ENCODE assay signal across 9 mouse cellular contexts in the genomic region with DNA sequence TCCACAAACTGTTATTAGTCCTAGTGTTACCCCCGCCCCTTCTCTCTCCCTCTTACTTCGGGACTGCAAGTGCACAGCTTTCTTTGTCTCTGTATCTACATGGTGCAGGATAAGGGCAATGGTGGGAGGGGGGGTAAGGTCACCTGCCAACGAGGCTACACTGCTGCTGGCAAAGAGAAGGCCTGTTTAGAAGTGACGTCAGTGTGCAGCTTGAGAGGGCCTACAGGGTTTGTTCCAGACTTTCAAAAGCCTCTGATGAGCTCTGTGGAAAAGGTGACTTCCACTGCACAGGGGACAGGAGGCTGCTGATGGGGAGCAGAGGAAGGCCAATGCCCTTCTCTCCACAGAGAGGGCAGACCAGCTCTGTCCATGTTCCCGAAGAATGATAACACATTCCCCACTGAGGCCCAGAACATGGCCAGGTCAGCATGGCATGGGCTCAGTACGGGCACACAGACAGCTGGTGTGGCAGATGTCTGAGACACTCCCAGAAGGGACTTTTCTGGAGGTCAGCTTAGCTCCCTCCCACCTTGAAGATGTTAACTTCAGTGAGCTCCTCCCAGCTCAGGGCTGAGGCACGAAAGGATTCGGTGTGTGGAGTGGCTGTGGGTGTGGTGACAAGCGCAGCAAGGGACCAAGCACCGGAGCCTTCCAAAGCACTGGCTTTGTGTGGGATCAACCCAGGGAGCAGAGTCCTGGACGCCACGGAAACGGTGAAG. TPM values are rescaled to one million over a fixed set of nuclear protein-coding genes. Genes with fewer than 3 reads are reported as not detected.
A peak's percentile ranks its signal among the peaks of the same experiment; 100 is the strongest.
DNase-seq lines count a peak whose midpoint lies in the region; ATAC-seq and TF ChIP-seq lines count a peak whose summit lies in the region.
"Had no signal": no experiment of that assay in that cellular context is flagged by ENCODE, and none has a peak within 500 bp of the region (broad histone marks: within the 10 kb centered on the region; RNA-seq: fewer than 3 reads in every experiment).

No protein-coding gene starts in this region.

- no peak overlapping the region; the same call in 1 of the 2 replicates for H3K9ac ChIP-seq in forebrain, embryonic 12.5 days
- H3K9ac ChIP-seq in forebrain, embryonic 16.5 days (replicated peaks; ENCODE audit: low read depth, low read length): no peak overlapping the region
- no peak overlapping the region for H3K9ac ChIP-seq in kidney, postnatal 0 days (ENCODE audit: low read depth, low read length)
- no peak overlapping the region for H3K9ac ChIP-seq in liver, embryonic 12.5 days
- H3K9ac ChIP-seq: liver, embryonic 13.5 days had no signal

- peak; percentile 63 for DNase-seq in MN1 (ENCODE audit: low spot score)
- no peak for DNase-seq in heart, embryonic 10.5 days (ENCODE audit: low spot score)
- no peak for DNase-seq in kidney, postnatal 0 days (ENCODE audit: low spot score)
- DNase-seq in embryo, embryonic 10.5 days (ENCODE audit: low spot score): no peak
- no peak for DNase-seq in spleen, postnatal 10 days (ENCODE audit: low spot score in 2 of 2)
- DNase-seq: liver, embryonic 13.5 days had no signal

- H3K27ac ChIP-seq in forebrain, embryonic 12.5 days: peak overlapping the region; percentile 11; the same call in 1 of the 2 replicates
- H3K27ac ChIP-seq in forebrain, embryonic 16.5 days (ENCODE audit: low read length): no peak overlapping the region
- H3K27ac ChIP-seq in heart, embryonic 10.5 days: peak overlapping the region; percentile 78
- peak overlapping the region; percentile 94 for H3K27ac ChIP-seq in kidney, postnatal 0 days
- H3K27ac ChIP-seq in liver, embryonic 12.5 days: no peak overlapping the region
- H3K27ac ChIP-seq: liver, embryonic 13.5 days had no signal

- no peaks in the 10 kb centered on the region for H3K9me3 ChIP-seq in forebrain, embryonic 12.5 days
- no peaks in the 10 kb centered on the region for H3K9me3 ChIP-seq in forebrain, embryonic 16.5 days (ENCODE audit: control insufficient read depth, low read length)
- no peaks in the 10 kb centered on the region for H3K9me3 ChIP-seq in heart, embryonic 10.5 days
- H3K9me3 ChIP-seq in kidney, postnatal 0 days (replicated peaks; ENCODE audit: low read length): no peaks in the 10 kb centered on the region
- no peaks in the 10 kb centered on the region for H3K9me3 ChIP-seq in liver, embryonic 12.5 days (replicated peaks)
- H3K9me3 ChIP-seq: liver, embryonic 13.5 days had no signal

- H3K4me1 ChIP-seq in forebrain, embryonic 12.5 days: peaks cover 68% of the 10 kb centered on the region
- peaks cover 53% of the 10 kb centered on the region for H3K4me1 ChIP-seq in forebrain, embryonic 16.5 days (replicated peaks; ENCODE audit: control insufficient read depth, insufficient read depth, low read length)
- H3K4me1 ChIP-seq in heart, embryonic 10.5 days: peaks cover 92% of the 10 kb centered on the region
- peaks cover 52% of the 10 kb centered on the region for H3K4me1 ChIP-seq in kidney, postnatal 0 days (replicated peaks; ENCODE audit: insufficient read depth, low read length)
- peaks cover 11% of the 10 kb centered on the region; the same call in 1 of the 2 replicates for H3K4me1 ChIP-seq in liver, embryonic 12.5 days

- no peak for ATAC-seq in forebrain, embryonic 12.5 days (ENCODE audit: low FRiP score)
- ATAC-seq in forebrain, embryonic 16.5 days: no peak
- ATAC-seq in kidney, postnatal 0 days (replicated peaks; ENCODE audit: low FRiP score, low read depth): peak; percentile 9; the same call in 1 of the 2 replicates
- no peak for ATAC-seq in liver, embryonic 12.5 days

- no peaks in the 10 kb centered on the region for H3K27me3 ChIP-seq in forebrain, embryonic 12.5 days
- H3K27me3 ChIP-seq in forebrain, embryonic 16.5 days (replicated peaks; ENCODE audit: control insufficient read depth, insufficient read depth, low read length): no peaks in the 10 kb centered on the region
- H3K27me3 ChIP-seq in heart, embryonic 10.5 days (ENCODE audit: insufficient read depth, poor library complexity, severe bottlenecking): no peaks in the 10 kb centered on the region
- H3K27me3 ChIP-seq in kidney, postnatal 0 days (ENCODE audit: insufficient read depth, low read length): no peaks in the 10 kb centered on the region
- H3K27me3 ChIP-seq in liver, embryonic 12.5 days (replicated peaks): peaks cover 31% of the 10 kb centered on the region

- no peak for TF ChIP-seq CTCF in kidney, postnatal 0 days (IDR thresholded peaks at IDR 0.05; ENCODE audit: low read depth)

- WGBS in forebrain, embryonic 12.5 days: 46% methylated on average over 13 of the region's 13 CpGs
- 36% methylated on average over 13 of the region's 13 CpGs for WGBS in forebrain, embryonic 16.5 days
- WGBS in heart, embryonic 10.5 days: 49% methylated on average over 13 of the region's 13 CpGs
- 57% methylated on average over 13 of the region's 13 CpGs for WGBS in kidney, postnatal 0 days
- 66% methylated on average over 13 of the region's 13 CpGs for WGBS in liver, embryonic 12.5 days (ENCODE audit: insufficient replicate concordance)

- no peaks in the 10 kb centered on the region for H3K36me3 ChIP-seq in forebrain, embryonic 12.5 days (replicated peaks)
- H3K36me3 ChIP-seq in forebrain, embryonic 16.5 days (ENCODE audit: control insufficient read depth, insufficient read depth): no peaks in the 10 kb centered on the region
- peaks cover 52% of the 10 kb centered on the region for H3K36me3 ChIP-seq in heart, embryonic 10.5 days
- H3K36me3 ChIP-seq in kidney, postnatal 0 days (ENCODE audit: insufficient read depth, low read length): peaks cover 9% of the 10 kb centered on the region; the same call in 1 of the 2 replicates
- H3K36me3 ChIP-seq in liver, embryonic 12.5 days: no peaks in the 10 kb centered on the region
- H3K36me3 ChIP-seq: liver, embryonic 13.5 days had no signal

- H3K4me2 ChIP-seq in forebrain, embryonic 12.5 days: no peak overlapping the region
- no peak overlapping the region for H3K4me2 ChIP-seq in forebrain, embryonic 16.5 days (ENCODE audit: low read length)
- H3K4me2 ChIP-seq in kidney, postnatal 0 days (ENCODE audit: low read length): no peak overlapping the region
- no peak overlapping the region for H3K4me2 ChIP-seq in liver, embryonic 12.5 days
- H3K4me2 ChIP-seq: liver, embryonic 13.5 days had no signal

- no peak overlapping the region for H3K4me3 ChIP-seq in forebrain, embryonic 12.5 days (replicated peaks)
- no peak overlapping the region for H3K4me3 ChIP-seq in forebrain, embryonic 16.5 days (replicated peaks; ENCODE audit: low read length)
- H3K4me3 ChIP-seq in heart, embryonic 10.5 days: no peak overlapping the region
- no peak overlapping the region for H3K4me3 ChIP-seq in kidney, postnatal 0 days (replicated peaks; ENCODE audit: low read depth, low read length)
- no peak overlapping the region for H3K4me3 ChIP-seq in liver, embryonic 12.5 days
- H3K4me3 ChIP-seq: liver, embryonic 13.5 days had no signal

RNA-seq across cellular contexts. Expression of a gene that starts 7.8 kb away (rescaled TPM):
- polyA plus RNA-seq in forebrain, embryonic 12.5 days (2016; fragmentation: Nextera tagmentation; extraction: Ambion mirVana): 2.9 and 4.5 TPM in 2 replicates
- 2.8 and 3.3 TPM in 2 replicates for polyA plus RNA-seq in forebrain, embryonic 16.5 days (2015; fragmentation: Nextera tagmentation; extraction: Ambion mirVana)
- polyA plus RNA-seq in heart, embryonic 10.5 days (2016; fragmentation: Nextera tagmentation; extraction: Ambion mirVana): 6.0 and 6.5 TPM in 2 replicates
- polyA plus RNA-seq in kidney, postnatal 0 days (2015; fragmentation: Nextera tagmentation; extraction: Ambion mirVana): 9.9 and 10.2 TPM in 2 replicates
- polyA plus RNA-seq in liver, embryonic 12.5 days (2016; fragmentation: Nextera tagmentation; extraction: Ambion mirVana): 0.28 and 0.46 TPM in 2 replicates

Comparison
In these comparisons a context has a peak if more than half of its experiments do, and no peak if none do; other contexts are left out.
1. H3K27ac ChIP-seq: peak in forebrain, embryonic 12.5 days (single experiment), heart, embryonic 10.5 days (single experiment) and kidney, postnatal 0 days (single experiment); none in forebrain, embryonic 16.5 days (single experiment) and liver, embryonic 12.5 days (single experiment).